Comparison of ENCODE assay signal across 8 mouse cellular contexts in the genomic region with DNA sequence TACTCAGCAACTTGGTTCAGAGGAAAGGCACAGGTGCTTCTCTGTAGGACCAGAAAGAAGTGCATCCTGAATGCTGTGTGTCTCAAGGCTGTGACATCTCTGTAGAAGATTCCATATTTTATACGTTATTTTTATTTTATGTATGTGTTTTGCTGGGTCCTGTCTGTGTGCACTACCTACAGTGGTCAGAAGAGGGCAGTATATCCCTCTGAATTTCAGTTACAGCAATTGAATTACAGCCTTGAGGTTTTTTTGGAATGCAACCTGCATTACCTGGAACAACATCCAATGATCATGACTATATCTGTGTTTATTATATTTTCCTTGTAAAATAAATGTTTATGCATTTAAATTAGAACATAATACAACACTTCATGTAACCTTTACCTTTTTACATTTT. TPM values are rescaled to one million over a fixed set of nuclear protein-coding genes. Genes with fewer than 3 reads are reported as not detected.
A peak's percentile ranks its signal among the peaks of the same experiment; 100 is the strongest.
DNase-seq lines count a peak whose midpoint lies in the region; ATAC-seq and TF ChIP-seq lines count a peak whose summit lies in the region.
"Not testable (repeated sequence)": the region's sequence is repeated elsewhere in the genome, so short reads cannot be mapped to it uniquely, and the experiment has no call there.

No protein-coding gene starts in this region.

- H3K9me3 ChIP-seq in G1E (replicated peaks); hindbrain, embryonic 14.5 days (ENCODE audit: control insufficient read depth, low read length): not testable (repeated sequence)

- ATAC-seq in G1E (ENCODE audit: extremely low read depth, insufficient number of reproducible peaks, low FRiP score, poor library complexity, severe bottlenecking); hindbrain, embryonic 14.5 days (ENCODE audit: low FRiP score): not testable (repeated sequence)

- not testable (repeated sequence) for H3K4me3 ChIP-seq in G1E (ENCODE audit: low read depth, low read length); hindbrain, embryonic 14.5 days (replicated peaks; ENCODE audit: low read length)

- H3K9ac ChIP-seq in hindbrain, embryonic 14.5 days = not testable (repeated sequence)

- not testable (repeated sequence) for H3K4me1 ChIP-seq in G1E (ENCODE audit: insufficient read depth, low read depth, low read length); hindbrain, embryonic 14.5 days (replicated peaks; ENCODE audit: control insufficient read depth, insufficient read depth, low read length)

- peak; percentile 32; the same call in 1 of the 2 replicates for TF ChIP-seq CTCF in G1E (IDR thresholded peaks at IDR 0.05; ENCODE audit: low read depth, low read length)

- not testable (repeated sequence) for H3K36me3 ChIP-seq in G1E (replicated peaks); hindbrain, embryonic 14.5 days (replicated peaks; ENCODE audit: control insufficient read depth, insufficient read depth)

- H3K27me3 ChIP-seq in G1E (ENCODE audit: insufficient read depth, low read length); hindbrain, embryonic 14.5 days (ENCODE audit: control insufficient read depth, insufficient read depth, low read length): not testable (repeated sequence)

- WGBS in hindbrain, embryonic 14.5 days = 59% methylated on average over 1 of the region's 1 CpGs

- DNase-seq in G1E (ENCODE audit: low spot score) = not testable (repeated sequence)
- DNase-seq in c-Kit-negative CD71-positive TER-119-positive erythroid progenitor cells, embryonic 14.5 days (ENCODE audit: low read depth, low spot score) = peak; percentile 9
- DNase-seq in fat pad, adult 2 months (ENCODE audit: extremely low read depth, low read depth, low spot score) = peak; percentile 1
- DNase-seq in hindbrain, embryonic 14.5 days (ENCODE audit: low spot score) = peak; percentile 34
- peak; percentile 3 to 20 for DNase-seq in layer of hippocampus, postnatal 14 days (ENCODE audit: low spot score in 2 of 2)
- peak; percentile 46 for DNase-seq in lung, postnatal 14 days
- peak; percentile 1 for DNase-seq in right cerebral cortex, adult 18-20 months
- DNase-seq in thymus, postnatal 4 days = peak; percentile 46

- not testable (repeated sequence) for H3K27ac ChIP-seq in hindbrain, embryonic 14.5 days

- H3K4me2 ChIP-seq in hindbrain, embryonic 14.5 days (replicated peaks) = not testable (repeated sequence)

RNA-seq across cellular contexts. Expression of a gene that starts 3.1 kb away (rescaled TPM):
- total RNA-seq in G1E (2014; fragmentation: Nextera tagmentation) = not detected in 2 replicates
- 0.05 TPM in 1 of 2 replicates, not detected in the other for total RNA-seq in G1E (2017)
- not detected in 2 replicates for polyA plus RNA-seq in G1E (2012)
- 7.4 and 8.1 TPM in 2 replicates for polyA plus RNA-seq in hindbrain, embryonic 14.5 days (2014; fragmentation: Nextera tagmentation; extraction: Ambion mirVana)
- 1 to 10 TPM; 3.2 TPM for total RNA-seq in layer of hippocampus, postnatal 14 days (2021)

RNA-seq across cellular contexts. Expression of a gene that starts 56.1 kb away (rescaled TPM):
- total RNA-seq in G1E (2014; fragmentation: Nextera tagmentation) (12.3 and 16.4 TPM in 2 replicates), G1E (2017) (4.8 and 8.1 TPM in 2 replicates)
- polyA plus RNA-seq in G1E (2012) = 0.14 and 0.28 TPM in 2 replicates
- 10.1 and 11.2 TPM in 2 replicates for polyA plus RNA-seq in hindbrain, embryonic 14.5 days (2014; fragmentation: Nextera tagmentation; extraction: Ambion mirVana)
- 1 to 10 TPM; 6.0 to 6.9 TPM for total RNA-seq in layer of hippocampus, postnatal 14 days (2021)

Comparison
In these comparisons a context has a peak if more than half of its experiments do, and no peak if none do; other contexts are left out.
1. RNA of a gene that starts 3.1 kb away (total RNA-seq): 3.2 TPM in layer of hippocampus, postnatal 14 days; 0.05 TPM in G1E; every median in the first group is over 4 times any median in the second.